Mouse (Mus musculus) brain, adult 2 months (tissue): Measurements from ENCODE around the gene Nup210.
A peak's percentile ranks its signal among the peaks of the same experiment; 100 is the strongest.

Experiments used
- DNase-seq: peaks from one replicate; pipeline ENCODE4 v3.0.0; 2011; ENCODE audit warnings: low read depth, low spot score

Nup210 gene

DNA sequence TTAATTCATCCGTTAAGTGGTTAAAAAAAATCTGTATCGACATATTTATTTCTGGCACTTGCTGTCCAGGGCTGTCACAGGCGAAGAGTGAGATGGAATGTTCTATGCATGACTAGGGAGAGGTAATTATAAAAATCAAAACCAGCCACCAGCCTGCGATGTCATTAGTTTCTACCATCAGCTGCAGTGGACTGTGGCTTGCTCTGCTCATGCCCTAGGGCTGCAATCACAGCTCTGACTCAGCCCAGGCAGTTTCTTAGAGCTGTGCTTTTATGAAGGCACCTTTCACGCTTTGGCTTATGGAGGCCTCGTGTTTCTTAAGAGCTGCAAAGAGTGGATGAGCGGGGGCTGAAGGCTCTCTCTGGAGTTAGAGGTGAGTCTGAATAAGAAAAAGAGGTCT lies 95.8 kb downstream of the Nup210 start:
- peak; percentile 43 for DNase-seq

DNA sequence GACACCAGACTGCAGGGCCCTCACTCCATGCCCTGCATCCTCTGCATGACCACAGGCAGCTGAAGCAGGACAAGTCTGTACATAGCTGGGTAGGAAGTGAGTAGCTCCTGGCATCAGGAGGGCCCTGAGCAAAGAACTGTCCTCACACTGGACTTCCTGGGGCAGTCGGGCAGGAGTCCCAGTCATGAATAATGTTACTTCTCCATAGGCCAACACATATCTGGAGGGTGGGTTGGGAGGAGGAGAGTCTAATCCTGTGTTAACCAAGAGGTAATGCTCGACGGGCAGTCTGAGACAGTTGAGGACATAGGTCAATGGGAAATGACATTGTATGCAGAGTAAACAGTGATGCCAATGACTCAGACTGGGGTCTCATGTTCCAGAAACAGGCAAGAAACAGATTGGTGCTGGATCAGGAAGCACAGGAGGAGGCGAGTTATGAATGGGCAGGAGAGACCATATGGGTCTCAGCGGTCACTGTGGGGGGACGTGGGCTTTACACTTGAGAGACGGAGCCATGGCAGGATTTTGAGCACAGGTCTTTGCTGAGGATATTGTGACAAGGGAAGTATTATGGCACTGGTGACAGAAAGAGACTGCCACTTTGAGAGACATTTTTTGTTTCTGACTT lies 99.9 kb downstream of the Nup210 start:
- DNase-seq = peak; percentile 45

DNA sequence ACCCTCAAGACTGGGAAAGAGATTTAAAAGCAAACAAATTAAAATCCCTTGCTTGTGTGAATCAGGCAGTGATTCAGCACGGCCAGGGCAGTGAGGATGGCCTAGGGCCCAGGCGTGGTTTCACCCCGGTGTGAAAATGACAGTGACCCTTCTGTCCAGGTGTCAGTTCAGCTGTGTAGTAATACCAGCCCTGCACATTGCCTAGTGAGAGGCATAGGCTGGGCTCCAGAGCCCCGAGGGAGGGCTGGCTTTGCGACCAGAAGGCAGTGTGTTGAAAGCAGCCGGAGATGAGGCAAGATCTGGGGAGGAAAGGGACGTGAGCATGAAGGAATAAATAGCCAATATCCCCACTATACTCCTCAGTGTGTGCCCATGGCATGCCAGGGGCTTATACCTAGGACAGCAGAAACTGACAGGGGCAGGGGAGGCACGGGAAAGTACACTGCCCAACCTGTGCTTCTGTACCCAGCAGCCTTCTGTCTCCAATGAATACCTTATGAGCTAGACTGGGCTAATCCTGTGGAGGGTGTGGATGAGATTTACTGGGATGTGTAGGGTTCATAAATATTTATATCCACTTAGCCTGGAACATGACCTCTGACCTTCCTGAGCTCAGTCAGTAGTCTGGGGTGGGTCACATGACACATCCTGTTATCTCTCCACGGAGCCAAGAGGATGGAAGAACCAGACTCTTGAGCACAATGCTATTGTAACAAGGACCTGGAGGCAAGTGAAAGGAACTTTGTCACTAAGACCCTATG lies 102.3 kb downstream of the Nup210 start:
- DNase-seq = no peak

DNA sequence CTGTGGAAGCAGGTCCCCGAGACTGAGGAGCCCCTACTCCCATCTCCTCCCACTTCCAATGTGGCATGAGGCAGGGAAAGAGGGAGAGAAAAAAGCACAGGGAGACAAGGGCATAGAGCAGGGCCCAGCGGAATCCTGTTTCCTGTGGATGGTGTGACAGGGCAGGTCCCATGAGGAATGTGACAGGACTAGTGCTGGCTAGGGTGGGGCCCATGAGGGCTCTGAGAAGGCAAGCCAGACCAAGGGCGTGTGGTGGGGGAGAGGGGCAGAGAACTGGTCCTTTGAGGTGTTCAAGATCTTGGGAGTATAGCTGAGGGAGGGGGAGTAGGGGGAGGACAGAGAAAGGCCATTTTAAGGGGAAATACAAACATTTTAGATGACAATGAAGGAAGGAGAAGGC lies 104.2 kb downstream of the Nup210 start:
- no peak for DNase-seq

DNA sequence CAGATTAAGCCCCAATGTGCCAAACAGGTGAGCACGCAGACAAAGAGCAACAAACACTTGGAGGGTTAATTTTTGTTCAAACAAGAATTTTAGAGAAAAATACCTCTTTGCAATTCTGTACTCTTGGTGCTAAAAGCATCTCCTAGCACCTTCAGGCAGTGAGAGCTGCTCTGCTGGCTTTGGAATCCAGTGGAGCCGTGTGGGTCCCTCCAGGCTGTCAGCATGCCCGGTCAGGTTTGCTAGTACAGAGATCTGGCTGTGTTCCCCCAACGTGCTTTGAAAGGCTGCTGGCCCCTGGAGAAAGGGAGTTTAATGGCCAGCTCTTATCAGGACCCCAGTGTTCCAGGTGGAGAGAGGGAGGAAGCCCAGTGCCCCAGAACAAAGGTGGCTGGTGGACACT lies 105.1 kb downstream of the Nup210 start:
- DNase-seq = no peak

DNA sequence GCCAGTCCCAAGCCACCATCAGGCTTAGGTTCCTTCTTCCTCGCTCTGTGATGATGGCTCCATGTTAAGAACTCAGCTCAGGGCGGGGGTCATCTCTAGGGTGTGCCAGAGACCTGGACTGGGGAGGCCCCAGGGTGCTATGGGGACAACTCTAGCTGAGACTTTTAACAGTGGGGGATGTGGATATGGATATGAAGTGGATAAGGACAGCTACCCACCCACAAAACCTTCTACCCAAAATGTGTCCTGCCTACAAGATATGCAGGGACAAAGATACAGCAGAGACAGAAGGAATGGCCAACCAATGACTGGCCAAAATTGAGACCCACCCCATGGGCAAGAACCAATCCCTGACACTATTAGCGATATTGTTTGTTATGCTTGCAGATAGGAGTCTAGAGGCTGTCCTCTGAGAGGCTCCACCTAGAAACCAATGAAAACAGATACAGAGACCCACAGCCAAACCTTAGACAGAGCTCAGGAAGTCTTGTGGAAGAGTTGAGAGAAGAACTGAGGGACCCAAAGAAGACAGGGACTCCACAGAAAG lies 108.3 kb downstream of the Nup210 start:
- DNase-seq = no peak

DNA sequence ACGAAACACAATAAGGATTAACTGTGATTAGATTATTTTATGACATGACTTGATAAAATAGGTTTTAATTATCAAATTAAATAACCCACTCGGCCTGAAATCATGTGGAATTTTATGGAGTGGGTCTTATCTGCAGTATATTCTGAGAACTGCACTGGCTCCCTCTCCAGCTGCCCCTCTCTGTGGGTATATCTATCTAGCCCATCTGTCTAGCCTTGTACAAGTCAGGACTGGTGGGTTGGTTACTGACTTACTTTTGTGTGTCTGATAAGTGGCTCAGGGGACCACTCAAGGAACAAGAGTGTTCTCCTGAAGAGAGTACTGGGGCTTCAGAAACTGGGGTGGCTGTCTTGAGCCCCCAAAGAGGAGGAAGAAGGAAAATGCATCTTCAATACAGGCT lies 109.4 kb downstream of the Nup210 start:
- DNase-seq = no peak

DNA sequence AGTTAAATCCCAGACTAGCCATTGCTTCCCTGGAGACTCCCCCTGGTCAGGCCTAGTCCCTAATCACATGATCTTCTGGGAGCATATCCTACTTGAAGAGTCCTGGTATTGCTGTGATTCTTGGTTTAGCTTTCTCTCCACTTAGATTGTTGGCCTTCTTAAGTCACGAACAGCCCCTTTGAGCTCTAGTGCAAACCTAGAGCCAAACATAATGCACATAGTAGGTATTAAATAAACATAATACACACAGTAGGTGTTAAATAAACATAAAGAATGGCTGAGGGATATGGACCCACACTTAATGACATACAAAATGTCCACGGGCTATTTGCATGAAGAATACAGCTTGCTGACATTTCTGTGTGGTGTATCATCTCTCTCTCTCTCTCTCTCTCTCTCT lies 112.5 kb downstream of the Nup210 start:
- DNase-seq = no peak

DNA sequence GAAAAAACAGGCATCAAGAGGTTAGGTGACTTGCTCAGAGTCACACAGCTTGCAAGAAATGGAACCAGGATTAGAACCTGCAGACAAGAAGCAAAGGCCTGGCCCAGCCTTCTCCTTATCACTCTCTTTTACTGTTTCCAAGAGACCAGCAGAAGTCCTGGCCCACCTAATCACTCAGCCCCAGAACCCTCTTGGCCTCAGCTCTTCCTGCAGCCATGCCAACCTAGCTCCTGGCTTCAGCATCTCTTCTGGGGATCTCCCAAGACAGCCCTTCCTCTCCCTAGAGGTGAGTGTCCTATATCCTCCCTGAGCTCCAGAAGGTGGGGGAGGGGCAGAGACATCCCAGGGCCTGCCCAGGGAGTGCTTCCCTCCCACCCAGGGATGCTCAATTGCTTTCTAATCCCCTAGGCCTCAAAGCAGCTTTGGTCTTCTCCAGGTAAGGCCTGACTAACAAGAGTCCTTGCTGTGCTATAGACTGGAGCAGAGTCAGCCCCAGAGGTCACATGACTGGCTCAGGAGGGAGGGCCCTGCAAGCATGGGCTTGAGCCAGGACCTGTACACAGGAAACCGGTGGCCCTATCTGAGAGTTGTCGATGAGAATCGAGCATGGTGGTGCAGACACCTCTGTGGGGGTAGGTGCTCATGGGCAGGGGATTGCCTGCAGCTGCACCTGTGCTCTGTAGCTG lies 113.2 kb downstream of the Nup210 start:
- DNase-seq = no peak

DNA sequence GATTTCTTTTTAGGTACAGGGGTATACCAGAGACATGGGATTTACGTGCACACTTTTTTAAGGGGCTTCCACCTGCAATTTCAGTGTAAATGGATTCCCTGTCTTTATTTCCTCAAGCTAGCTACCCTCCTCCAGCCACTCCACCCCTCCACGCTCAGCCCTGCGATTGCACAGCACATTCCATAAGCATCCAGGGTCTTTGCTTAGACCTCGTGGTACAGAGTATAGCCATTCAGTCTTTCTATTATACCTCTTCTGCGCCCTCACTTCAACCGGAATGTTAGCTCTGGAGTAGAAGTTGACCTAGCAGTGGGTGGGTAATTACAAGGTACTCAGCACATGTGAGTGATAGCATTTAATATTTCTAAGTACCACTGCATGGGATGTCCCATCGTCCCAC lies 115.1 kb downstream of the Nup210 start:
- DNase-seq = no peak

DNA sequence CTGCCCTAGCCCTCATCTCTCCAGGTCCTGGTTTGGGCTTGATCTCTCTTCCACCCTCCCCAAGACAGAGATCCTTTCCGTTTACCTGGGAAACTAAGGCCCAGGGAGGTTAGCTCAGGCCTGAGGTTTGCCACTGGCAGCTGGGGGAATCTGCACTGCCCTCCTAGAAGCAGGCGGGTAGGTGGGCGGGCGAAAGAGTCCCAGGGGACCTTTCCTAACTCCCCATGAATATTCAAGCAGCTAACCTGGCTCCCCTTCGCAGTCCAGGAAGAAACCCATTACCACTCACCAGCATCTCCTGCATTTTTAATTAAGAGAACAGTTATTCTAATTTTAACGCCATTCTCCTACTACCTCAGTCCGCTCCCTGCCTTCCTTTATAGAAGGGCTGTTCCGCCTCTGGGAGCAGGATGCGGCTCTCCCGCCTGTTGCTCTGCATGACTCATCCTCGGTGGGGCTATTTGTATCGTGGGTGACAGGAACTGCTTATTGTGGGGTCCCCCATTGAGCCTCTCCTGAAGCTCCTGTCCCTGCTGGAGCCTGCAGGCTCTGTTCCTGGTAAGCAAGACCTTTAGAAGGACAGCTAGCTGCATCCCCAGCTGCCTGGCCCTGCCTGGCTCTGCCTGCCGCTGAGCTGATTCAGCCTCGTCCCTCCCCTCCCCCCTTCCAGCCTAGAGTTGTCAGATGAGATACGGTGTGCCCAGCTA lies 115.7 kb downstream of the Nup210 start:
- DNase-seq = peak; percentile 89

DNA sequence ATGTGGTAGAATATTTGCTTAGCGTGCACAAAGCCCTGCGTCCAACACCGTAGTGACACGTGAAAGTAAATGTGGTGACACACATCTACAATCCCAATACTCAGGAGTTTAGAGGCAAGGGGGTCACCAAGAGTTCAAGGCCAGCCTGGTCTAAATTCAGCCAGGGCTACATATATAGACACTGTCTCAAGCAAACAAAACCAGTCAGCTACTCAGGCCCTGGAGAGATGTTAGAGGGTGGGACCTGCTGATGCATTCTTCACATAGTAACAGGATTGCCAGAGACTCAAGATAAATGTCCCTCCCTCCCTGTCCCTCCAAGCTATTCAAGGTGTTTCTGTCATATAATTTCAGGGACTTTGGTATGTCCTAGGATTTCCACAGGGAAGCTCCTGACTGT lies 117.5 kb downstream of the Nup210 start:
- no peak for DNase-seq

DNA sequence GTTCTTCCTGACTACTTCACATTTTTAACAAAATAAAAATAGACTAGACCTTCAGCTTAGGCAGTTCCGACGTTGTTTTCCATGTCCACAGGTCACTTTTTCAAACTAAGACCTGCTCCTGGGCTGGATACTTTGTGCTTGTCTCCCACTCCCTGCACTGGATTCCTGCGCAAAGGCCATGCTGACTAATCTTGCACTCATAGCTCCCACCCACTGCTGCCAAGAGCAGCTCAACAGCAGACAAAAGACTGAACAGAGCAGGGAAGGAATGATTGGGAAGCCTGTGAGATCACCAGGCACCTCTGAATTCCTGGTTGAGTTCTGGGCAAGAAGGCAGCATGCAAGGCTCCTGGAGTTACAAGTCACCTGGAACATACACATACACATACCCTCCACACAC lies 119.6 kb downstream of the Nup210 start:
- peak; percentile 78 for DNase-seq

DNA sequence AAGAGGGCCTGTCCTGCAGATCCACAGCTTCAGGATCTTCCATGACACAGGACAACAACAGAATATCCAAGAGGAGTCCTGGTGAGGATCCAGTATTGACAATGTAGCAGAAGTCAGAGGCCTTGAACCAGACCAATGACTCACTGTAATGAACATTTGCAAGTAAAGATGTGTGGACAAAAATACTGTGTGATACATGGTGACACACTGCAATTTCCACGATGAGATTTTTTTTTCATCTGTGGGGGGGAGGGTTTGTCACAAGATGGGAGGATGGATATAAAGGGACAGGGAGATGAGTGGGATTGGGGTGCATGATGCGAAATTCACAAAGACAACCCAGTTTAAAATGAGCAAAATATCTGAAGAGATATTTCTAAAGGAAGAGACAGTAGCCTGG lies 120.4 kb downstream of the Nup210 start:
- no peak for DNase-seq

DNA sequence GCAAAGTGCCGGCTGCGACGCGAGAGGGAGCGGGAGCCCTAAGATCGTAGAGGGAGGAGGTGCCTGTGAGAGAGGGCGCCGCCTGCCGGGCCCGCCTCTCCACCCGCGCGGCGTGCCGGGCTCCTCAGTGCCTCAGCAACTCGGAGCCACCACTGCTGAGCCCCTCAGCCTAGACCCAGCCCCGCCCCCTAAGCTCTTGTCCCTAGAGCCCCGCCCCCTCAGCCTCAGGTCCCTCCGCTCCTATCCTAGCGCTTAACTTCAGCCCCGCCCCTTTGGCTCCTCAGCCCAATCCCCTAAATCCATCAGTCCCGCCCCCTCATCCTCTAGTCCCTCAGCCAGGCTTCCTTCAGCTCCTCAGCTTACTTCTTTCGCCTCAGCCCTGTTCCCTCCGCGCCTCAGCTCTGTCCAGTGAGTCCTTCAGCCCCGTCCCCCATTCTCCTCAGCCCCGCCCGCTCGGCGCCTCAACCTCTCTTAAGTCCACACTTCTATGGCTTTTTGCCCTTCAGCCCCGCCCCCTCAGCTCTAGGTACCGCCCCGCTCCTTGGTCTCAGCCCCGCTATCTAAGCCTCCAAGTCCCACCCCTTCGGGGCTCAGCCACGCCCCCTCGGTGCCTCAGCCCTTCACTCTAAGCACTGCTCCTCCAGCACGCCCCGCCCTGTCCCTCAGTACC lies 127.8 kb downstream of the Nup210 start, which contains the start of gene Iqsec1:
Gene Iqsec1, minus strand, starts transcription at position 38 of the 670 bp plus-strand sequence.
- DNase-seq = peak; percentile 95

DNA sequence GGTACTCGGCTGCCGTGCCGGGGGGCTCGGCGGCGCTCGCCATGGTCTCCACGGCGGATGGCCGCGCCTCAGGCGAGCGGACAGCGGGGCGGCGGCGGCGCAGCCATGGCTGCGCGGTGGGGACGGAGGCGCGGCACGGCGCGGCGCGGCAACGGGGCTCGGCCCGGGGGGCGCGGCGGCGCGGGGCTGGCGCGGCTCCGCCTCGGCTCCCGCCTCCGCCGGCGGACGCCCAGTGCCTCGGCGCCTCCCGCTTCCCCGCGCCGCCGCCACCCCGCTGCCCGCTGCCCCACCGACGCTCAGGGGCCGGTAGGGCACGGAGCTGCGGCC lies 128.4 kb downstream of the Nup210 start:
- DNase-seq = no peak

DNA sequence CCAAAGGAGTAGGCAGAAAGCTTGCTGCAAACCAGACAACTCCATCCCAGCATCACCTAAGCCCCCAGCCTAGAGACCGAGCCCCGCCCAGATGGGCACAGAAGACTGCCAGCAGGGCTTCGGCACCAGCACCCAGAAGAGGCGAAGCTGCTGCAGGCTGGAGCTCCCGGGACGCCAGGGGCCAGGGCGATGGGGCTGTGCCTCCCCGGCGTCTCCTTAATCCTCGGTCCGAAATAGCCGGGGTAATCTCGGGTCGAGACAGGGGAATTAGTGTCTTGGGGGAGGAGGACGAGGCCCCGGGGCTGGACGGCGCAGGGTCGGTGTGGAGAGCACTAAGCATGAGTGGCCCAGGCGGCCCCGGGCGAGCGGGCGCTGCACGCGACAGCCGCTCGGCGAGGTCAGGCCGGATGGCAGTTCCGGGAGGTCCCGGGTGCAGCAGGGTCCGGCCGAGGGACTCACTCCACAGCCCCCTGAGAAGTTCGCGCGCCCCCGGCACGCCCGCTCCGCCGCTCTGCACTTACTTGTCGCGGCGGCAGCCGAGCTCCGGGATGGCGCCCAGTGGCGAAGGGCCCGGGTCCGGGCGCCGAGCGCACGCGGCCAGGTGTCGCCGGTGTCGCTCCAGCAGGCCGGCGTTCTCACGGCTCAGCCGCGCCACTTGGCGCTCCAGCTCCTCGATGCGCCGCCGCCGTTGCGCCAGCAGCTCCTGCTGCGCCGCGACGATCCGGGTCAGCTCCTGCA lies 128.9 kb downstream of the Nup210 start:
- DNase-seq = peak; percentile 43

DNA sequence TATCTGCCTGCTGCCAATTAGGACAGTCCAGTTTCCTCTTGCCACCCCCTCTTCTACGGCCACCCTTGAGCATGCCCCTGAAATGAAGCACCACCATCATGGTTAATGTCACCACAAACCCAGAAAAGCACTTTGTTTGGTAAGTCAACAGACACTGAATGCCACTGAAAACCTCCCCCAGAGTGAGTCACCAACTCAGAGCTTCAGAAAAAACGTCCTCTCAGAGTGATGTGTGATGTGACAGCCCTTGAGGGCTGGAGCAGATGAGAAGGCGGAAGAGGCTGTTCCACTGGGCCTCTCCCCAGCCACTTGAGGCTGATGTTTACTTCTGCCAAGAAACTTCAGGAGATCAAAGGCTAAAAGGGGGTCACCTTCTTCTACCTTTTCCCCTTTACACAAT lies 132.5 kb downstream of the Nup210 start:
- peak; percentile 82 for DNase-seq

DNA sequence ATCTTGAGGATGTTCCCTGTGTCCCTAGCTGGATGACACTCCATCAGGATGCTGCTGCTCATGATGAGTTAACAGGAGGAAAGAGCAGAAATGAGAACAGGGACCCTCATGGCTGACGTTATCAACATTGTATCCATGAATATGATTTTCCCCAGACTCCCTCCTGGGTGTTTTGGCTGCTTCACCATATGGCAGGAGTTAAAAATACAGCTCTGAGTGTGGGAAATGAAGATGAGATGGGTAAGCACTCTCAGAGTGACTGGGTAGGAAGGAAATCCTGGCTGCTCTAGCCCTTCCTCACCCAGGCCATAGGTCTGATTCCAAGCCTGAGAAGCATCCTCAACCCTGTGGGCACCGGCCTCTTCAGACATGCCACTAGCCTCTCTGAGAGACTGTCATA lies 142.3 kb downstream of the Nup210 start:
- peak; percentile 73 for DNase-seq

DNA sequence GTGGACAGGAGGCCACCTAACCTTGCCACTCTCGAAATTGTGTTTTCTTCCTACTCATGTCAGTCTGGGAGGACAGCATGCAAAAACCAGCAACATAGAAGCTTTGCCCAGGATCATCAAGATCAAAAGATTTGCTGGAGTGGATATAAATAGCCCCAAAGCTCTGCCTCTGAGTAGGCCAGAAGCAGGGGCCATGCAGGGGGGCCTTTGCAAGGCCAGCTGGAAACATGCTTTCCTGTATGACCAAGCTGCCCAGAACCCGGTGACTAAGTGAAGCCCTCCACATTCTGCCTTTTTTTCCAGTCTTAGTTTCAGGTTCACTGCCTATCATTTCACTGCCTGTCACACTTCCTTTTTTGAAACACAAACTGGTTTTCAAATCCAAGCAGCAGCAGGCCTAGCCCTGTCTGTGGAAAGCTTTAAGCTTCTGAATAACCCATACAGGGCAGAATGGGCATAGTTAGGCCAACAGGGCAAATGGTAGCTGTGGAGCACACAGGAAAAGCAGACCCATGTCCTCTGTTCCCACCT lies 147.2 kb downstream of the Nup210 start:
- DNase-seq = no peak
